Mouse (Mus musculus): ENCODE data around the gene Armc7.
A peak's percentile ranks its signal among the peaks of the same experiment; 100 is the strongest.

Armc7 gene

GRCm38 (mm10) chr11:115475025-115475757, at the start of gene Armc7:
Gene Armc7, plus strand, starts transcription at chr11:115475667.
- DNase-seq (ENCODE audit: low read depth, low spot score), result peak; percentile 93

- no peak for DNase-seq (ENCODE audit: low read depth, low spot score)
Observed at GRCm38 (mm10) chr11:115425671-115426070, 49.8 kb upstream of the Armc7 start.

- DNase-seq (ENCODE audit: low read depth, low spot score), result peak; percentile 71
Observed at GRCm38 (mm10) chr11:115427482-115428331, 47.8 kb upstream of the Armc7 start.

- DNase-seq (ENCODE audit: low read depth, low spot score), result no peak
Observed at GRCm38 (mm10) chr11:115429307-115429706, 46.2 kb upstream of the Armc7 start.

GRCm38 (mm10) chr11:115430561-115430960, 44.9 kb upstream of the Armc7 start:
- no peak for DNase-seq (ENCODE audit: low read depth, low spot score)

GRCm38 (mm10) chr11:115432814-115433213, 42.7 kb upstream of the Armc7 start:
- no peak for DNase-seq (ENCODE audit: low read depth, low spot score)

- no peak for DNase-seq (ENCODE audit: low read depth, low spot score)
Observed at GRCm38 (mm10) chr11:115433342-115433741, 42.1 kb upstream of the Armc7 start.

GRCm38 (mm10) chr11:115435596-115436337, 39.7 kb upstream of the Armc7 start:
- DNase-seq (ENCODE audit: low read depth, low spot score), result no peak

- DNase-seq (ENCODE audit: low read depth, low spot score), result no peak
Observed at GRCm38 (mm10) chr11:115437571-115438122, 37.8 kb upstream of the Armc7 start.

- DNase-seq (ENCODE audit: low read depth, low spot score), result no peak
Observed at GRCm38 (mm10) chr11:115439326-115439725, 36.1 kb upstream of the Armc7 start.

- no peak for DNase-seq (ENCODE audit: low read depth, low spot score)
Observed at GRCm38 (mm10) chr11:115439906-115440595, 35.4 kb upstream of the Armc7 start, which contains the start of gene Trim80. Gene Trim80, plus strand, starts transcription at chr11:115440545.

- DNase-seq (ENCODE audit: low read depth, low spot score), result no peak
Observed at GRCm38 (mm10) chr11:115441417-115441816, 34.0 kb upstream of the Armc7 start.

- no peak for DNase-seq (ENCODE audit: low read depth, low spot score)
Observed at GRCm38 (mm10) chr11:115446906-115447305, 28.6 kb upstream of the Armc7 start.

GRCm38 (mm10) chr11:115447321-115447885, 28.1 kb upstream of the Armc7 start:
- DNase-seq (ENCODE audit: low read depth, low spot score), result no peak

- DNase-seq (ENCODE audit: low read depth, low spot score), result no peak
Observed at GRCm38 (mm10) chr11:115448075-115448474, 27.4 kb upstream of the Armc7 start.

GRCm38 (mm10) chr11:115448998-115449397, 26.5 kb upstream of the Armc7 start:
- no peak for DNase-seq (ENCODE audit: low read depth, low spot score)

GRCm38 (mm10) chr11:115450176-115450575, 25.3 kb upstream of the Armc7 start:
- DNase-seq (ENCODE audit: low read depth, low spot score), result no peak

- peak; percentile 20 for DNase-seq (ENCODE audit: low read depth, low spot score)
Observed at GRCm38 (mm10) chr11:115451781-115452241, 23.7 kb upstream of the Armc7 start.

- DNase-seq (ENCODE audit: low read depth, low spot score), result no peak
Observed at GRCm38 (mm10) chr11:115452281-115452860, 23.1 kb upstream of the Armc7 start.

GRCm38 (mm10) chr11:115453306-115453705, 22.2 kb upstream of the Armc7 start:
- no peak for DNase-seq (ENCODE audit: low read depth, low spot score)
